Comparison of ENCODE assay signal across 17 mouse cellular contexts in the genomic region with DNA sequence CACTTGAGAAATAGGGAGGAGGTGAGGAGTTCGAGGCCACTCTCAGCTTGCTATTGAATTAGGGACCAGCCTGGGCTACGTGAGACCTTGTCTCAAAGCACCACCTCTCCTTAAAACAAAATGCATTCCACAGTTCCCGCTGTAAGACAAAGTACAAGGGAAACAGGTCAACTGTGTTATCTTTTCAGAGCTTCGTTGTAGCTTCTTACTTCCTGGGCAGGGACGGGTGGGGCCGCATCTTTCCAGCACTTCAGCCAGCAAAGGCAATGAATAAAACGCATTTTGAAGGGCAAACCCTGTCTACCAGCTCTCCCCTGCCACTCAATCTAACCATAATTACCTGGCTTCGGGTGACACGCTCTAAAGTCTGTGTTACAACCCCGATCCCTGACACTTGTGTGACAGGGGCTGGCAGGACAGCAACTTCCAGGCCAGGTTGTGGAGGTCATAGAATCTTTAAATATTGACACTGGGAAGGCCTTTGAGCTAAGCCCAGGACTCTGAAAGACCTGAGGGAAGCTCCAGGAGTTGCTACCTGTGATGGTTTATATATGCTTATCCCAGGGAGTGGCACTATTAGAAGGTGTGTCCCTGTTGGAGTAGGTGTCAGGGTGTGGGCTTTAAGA.
"Had no signal": no experiment of that assay in that cellular context is flagged by ENCODE, and none has a peak within 500 bp of the region (broad histone marks: within the 10 kb centered on the region; RNA-seq: fewer than 3 reads in every experiment).

No protein-coding gene starts in this region.

- DNase-seq: kidney, adult 9 months; kidney, postnatal 36 days; layer of hippocampus, adult 9-11 months; layer of hippocampus, postnatal 36 days; lung, adult 2 months; lung, postnatal 36 days; right cerebral cortex, postnatal 14 days; thymus, adult 2 months; thymus, postnatal 25 days had no signal

- H3K9me3 ChIP-seq: limb, embryonic 15.5 days; midbrain, embryonic 13.5 days; neural tube, embryonic 12.5 days; stomach, embryonic 15.5 days had no signal

- ATAC-seq: intestine, postnatal 0 days; lung, postnatal 0 days; midbrain, embryonic 13.5 days had no signal

- H3K9ac ChIP-seq: limb, embryonic 15.5 days; midbrain, embryonic 13.5 days; neural tube, embryonic 12.5 days; stomach, embryonic 15.5 days had no signal

- H3K4me2 ChIP-seq: limb, embryonic 15.5 days; midbrain, embryonic 13.5 days; neural tube, embryonic 12.5 days; stomach, embryonic 15.5 days had no signal

- H3K4me1 ChIP-seq: midbrain, embryonic 13.5 days; neural tube, embryonic 12.5 days; stomach, embryonic 15.5 days had no signal

- H3K4me3 ChIP-seq: limb, embryonic 15.5 days; midbrain, embryonic 13.5 days; myocyte; neural tube, embryonic 12.5 days; stomach, embryonic 15.5 days had no signal

- H3K27me3 ChIP-seq: limb, embryonic 15.5 days; midbrain, embryonic 13.5 days; neural tube, embryonic 12.5 days; stomach, embryonic 15.5 days had no signal

- H3K27ac ChIP-seq: kidney, postnatal 0 days; limb, embryonic 15.5 days; midbrain, embryonic 13.5 days; neural tube, embryonic 12.5 days; stomach, embryonic 15.5 days had no signal
